Mouse (Mus musculus) spleen, adult 2 months (tissue): Measurements from ENCODE around the gene Snx15. TPM values are rescaled to one million over a fixed set of nuclear protein-coding genes. Genes with fewer than 3 reads are reported as not detected.

ENCODE experiments used
- DNase-seq, 2 experiments: peaks; one replicate each; pipeline versions ENCODE4 v3.0.0 to v3.0.0-alpha.2; 2012 to 2021; ENCODE audit warnings: low spot score in 2 of 2, low read depth in 1 of 2
- H3K27ac ChIP-seq: fragments of 200-500 bp; 2 replicates; pipeline ENCODE4 v1.5.1; 2012; ENCODE audit warnings: low read length, inconsistent platforms; ENCODE audit not compliant: insufficient read depth
- H3K27me3 ChIP-seq: fragments of 200-500 bp; 2 replicates; pipeline ENCODE4 v1.6.1; 2012; ENCODE audit warnings: mild to moderate bottlenecking, moderate library complexity, low read length, inconsistent platforms; ENCODE audit not compliant: control insufficient read depth, insufficient read depth
- H3K36me3 ChIP-seq: fragments of 200-500 bp; 2 replicates; pipeline ENCODE4 v1.6.1; 2012; ENCODE audit warnings: mild to moderate bottlenecking, low read length, inconsistent platforms; ENCODE audit not compliant: control insufficient read depth, insufficient read depth
- H3K4me1 ChIP-seq: fragments of 200-500 bp; 2 replicates; pipeline ENCODE4 v1.6.1; 2011; ENCODE audit warnings: inconsistent platforms; ENCODE audit not compliant: control insufficient read depth, insufficient read depth, insufficient read length
- H3K4me3 ChIP-seq: fragments of 200-500 bp; 2 replicates; pipeline ENCODE4 v1.5.1; 2011; ENCODE audit warnings: mild to moderate bottlenecking, inconsistent platforms; ENCODE audit not compliant: insufficient read depth, insufficient read length; ENCODE audit errors: extremely low read depth
- CTCF ChIP-seq: fragments of 200-500 bp; IDR thresholded peaks from 2 replicates; pipeline ENCODE4 v1.5.1; 2011; ENCODE audit warnings: mild to moderate bottlenecking, inconsistent platforms; ENCODE audit not compliant: insufficient read depth, insufficient read length, insufficient replicate concordance; ENCODE audit errors: extremely low read depth
- POLR2A ChIP-seq: fragments of 200-500 bp; IDR thresholded peaks from 2 replicates; pipeline ENCODE4 v1.6.1; 2011; ENCODE audit warnings: low read depth, low read length, inconsistent platforms
- WGBS: fragments of 180-500 bp; shearing (Covaris S2); methylation state at CpG from one replicate; pipeline ENCODE4 v1.1.7; 2018; 5-methylcytosine and 5-hydroxymethylcytosine counted together
- polyA plus RNA-seq: library from polyadenylated mRNA; depleted of rRNA; stranded (reverse); fragments of >200 nt; gene quantifications from 2 replicates; pipeline ENCODE4 v1.2.3, GENCODE M21; 2012

Gene Snx15
- polyA plus RNA-seq, 1 experiment = 50.9 TPM

DNA sequence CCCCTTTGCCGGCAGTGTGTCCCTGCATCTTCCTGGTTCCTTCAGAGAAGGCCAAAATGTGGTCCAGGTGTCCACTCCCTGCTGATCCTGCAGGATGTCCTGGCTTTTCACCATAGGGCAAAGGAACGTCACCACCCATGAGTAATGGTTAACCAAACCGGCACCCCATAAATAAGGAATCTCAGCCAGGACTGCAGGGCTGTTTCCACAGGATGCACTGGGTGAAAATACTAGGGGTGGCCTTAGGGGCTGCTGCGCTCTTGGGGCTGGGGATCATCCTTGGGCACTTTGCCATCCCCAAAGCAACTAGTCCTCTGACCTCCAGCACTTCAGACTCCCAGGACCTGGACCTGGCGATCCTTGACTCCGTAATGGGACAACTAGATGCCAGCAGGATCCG is 22.5 kb downstream of the Snx15 start, which contains the start of gene Naaladl1:
Gene Naaladl1 (plus strand): TSS at position 197 of the 400 bp plus-strand sequence.
- TF ChIP-seq POLR2A (no peak), CTCF (no peak)
- Histone ChIP-seq H3K27ac (no peak within 1 kb of the TSS), H3K4me3 (no peak within 1 kb of the TSS), H3K36me3 (no peaks in the 10 kb centered on the region), H3K27me3 (no peaks in the 10 kb centered on the region), H3K4me1 (no peaks in the 10 kb centered on the region)
- WGBS = 96% methylated on average over 7 of the region's 7 CpGs
- DNase-seq = no peak

DNA sequence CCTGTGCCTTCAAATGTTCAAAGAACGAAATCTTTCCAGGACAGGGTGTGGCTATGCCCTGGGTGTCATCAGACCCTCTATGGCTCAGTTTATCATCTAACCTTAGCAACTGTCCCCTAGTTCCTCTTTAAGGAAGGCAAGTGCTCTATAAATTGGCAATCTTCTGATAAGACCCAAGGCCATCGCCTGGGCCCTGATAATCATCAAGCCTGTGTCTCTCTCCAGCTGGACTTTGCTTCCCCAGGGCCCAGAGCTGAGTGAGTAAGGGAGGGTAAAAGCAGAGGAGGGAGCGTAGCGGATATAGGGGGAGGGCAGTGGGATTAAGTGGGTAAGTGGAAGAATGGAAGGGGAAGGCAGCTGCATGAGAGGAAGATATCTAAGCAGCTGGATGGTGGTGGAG is 23.6 kb downstream of the Snx15 start:
- no peaks in the 10 kb centered on the region for H3K36me3 ChIP-seq
- DNase-seq = no peak
- H3K27me3 ChIP-seq = no peaks in the 10 kb centered on the region
- TF ChIP-seq POLR2A = no peak
- no peak for TF ChIP-seq CTCF
- H3K4me1 ChIP-seq = no peaks in the 10 kb centered on the region
- H3K27ac ChIP-seq = no peak overlapping the region
- WGBS = 91% methylated on average over 4 of the region's 4 CpGs
- H3K4me3 ChIP-seq = no peak overlapping the region

DNA sequence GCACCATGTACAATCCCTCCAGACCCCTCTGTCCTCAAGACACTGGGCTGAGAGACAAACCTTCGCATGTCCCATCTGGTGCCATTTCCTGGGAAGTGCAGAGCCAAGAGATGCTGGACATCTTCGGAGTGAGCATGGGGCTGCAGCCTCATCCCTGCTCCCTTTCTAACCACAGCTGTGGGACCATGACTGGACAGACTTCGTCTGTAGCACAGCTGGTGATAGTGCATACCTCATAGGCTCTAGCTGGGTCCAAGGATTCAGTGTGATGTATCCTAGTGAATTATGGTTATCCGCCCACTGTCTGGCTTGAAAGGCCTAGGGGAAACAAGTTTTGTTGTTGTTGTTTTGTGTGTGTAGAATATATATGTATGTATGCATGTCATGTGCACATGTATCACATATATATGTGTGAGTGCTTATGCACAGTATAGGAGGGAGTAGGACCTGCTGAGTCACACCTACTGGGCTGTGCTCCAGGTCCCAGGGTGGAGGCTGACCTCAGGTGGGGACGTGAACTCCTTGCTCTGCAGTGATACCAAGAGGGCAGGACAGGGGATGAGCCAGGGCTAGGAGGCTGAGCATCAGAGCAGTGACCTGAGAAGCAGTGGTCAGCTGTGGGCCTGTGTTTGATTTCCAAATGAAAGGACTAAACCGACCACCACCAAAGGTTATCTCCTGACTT is 25.8 kb downstream of the Snx15 start:
- H3K36me3 ChIP-seq = no peaks in the 10 kb centered on the region
- TF ChIP-seq POLR2A = no peak
- no peak for TF ChIP-seq CTCF
- H3K27ac ChIP-seq = no peak overlapping the region
- H3K27me3 ChIP-seq = no peaks in the 10 kb centered on the region
- H3K4me1 ChIP-seq = no peaks in the 10 kb centered on the region
- H3K4me3 ChIP-seq = no peak overlapping the region
- no peak for DNase-seq
- 74% methylated on average over 6 of the region's 6 CpGs for WGBS

DNA sequence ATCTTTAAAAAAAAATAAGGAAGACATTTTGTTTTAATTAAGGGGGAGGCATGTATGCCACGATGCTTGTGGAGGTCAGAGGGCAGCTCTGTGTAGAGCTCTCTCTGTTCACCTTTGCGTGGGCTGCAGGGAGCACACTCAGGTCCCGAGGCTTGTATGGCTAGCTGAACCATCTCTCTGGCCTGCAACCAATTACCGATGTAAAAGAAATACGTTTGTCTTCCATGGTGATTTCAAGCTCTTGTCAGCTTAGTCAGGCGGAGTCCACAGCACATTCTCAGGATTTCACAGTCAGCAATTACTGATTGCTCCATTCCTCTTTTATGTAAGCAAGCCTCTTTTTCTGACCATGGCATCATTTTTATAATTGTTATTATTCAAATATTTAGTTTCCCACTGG is 26.9 kb downstream of the Snx15 start:
- 90% methylated on average over 6 of the region's 6 CpGs for WGBS
- Histone ChIP-seq H3K36me3 (no peaks in the 10 kb centered on the region), H3K4me3 (no peak overlapping the region), H3K27ac (no peak overlapping the region), H3K27me3 (no peaks in the 10 kb centered on the region), H3K4me1 (no peaks in the 10 kb centered on the region)
- TF ChIP-seq POLR2A (no peak), CTCF (no peak)
- DNase-seq = no peak

GRCm38 (mm10) chr19:6097847-6098246 is 30.3 kb downstream of the Snx15 start:
- H3K36me3 ChIP-seq = no peaks in the 10 kb centered on the region
- no peaks in the 10 kb centered on the region for H3K4me1 ChIP-seq
- TF ChIP-seq CTCF = no peak
- no peak for TF ChIP-seq POLR2A
- DNase-seq = no peak
- WGBS = 75% methylated on average over 3 of the region's 3 CpGs
- no peak overlapping the region for H3K4me3 ChIP-seq
- H3K27me3 ChIP-seq = no peaks in the 10 kb centered on the region
- H3K27ac ChIP-seq = no peak overlapping the region

DNA sequence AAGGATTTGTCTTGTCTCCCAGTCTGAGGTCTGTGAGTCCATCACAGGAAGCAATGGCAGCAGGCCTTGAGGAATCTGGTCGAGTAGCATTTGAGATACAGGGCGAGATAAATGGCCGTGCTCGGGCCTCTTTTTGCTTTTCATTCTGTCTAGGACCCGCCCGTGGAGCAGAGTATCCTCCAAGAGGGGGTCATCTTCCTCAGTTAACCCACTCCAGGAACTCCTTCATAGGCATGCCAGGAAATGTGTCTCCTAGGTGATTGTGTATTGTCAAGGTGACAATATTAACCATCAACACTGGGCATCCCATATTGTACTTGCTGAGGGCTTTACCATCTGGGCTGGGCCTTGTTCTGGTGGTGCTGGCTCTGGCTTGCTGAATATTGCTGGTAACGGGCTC is 34.0 kb downstream of the Snx15 start, which contains the start of gene AC131692.1:
Gene AC131692.1 (plus strand): TSS at position 301 of the 400 bp plus-strand sequence.
- Histone ChIP-seq H3K4me3 (no peak within 1 kb of the TSS), H3K27ac (no peak within 1 kb of the TSS), H3K36me3 (no peaks in the 10 kb centered on the region), H3K4me1 (no peaks in the 10 kb centered on the region), H3K27me3 (no peaks in the 10 kb centered on the region)
- 95% methylated on average over 7 of the region's 7 CpGs for WGBS
- DNase-seq = no peak
- no peak for TF ChIP-seq POLR2A
- no peak for TF ChIP-seq CTCF

DNA sequence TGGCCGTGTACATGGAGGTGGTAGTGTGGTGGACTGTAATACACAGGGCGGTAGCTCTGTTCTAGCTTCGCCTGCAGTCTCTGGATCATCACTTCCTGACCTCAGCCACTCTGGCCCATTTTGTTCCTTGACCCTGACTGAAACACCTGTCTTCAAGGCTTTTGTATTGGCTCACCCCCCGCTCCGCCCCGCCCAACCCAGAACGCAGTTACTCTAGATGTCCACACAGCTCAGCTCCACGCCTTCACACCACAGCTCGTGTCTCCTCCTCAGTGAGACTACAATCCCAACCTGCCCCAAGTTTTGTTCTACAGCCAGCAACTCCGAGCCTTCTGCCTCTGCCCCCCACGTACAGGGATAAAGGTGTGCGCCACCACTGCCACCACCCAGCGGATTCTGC is 39.3 kb downstream of the Snx15 start:
- no peaks in the 10 kb centered on the region for H3K27me3 ChIP-seq
- TF ChIP-seq POLR2A = no peak
- TF ChIP-seq CTCF = no peak
- H3K4me1 ChIP-seq = peaks cover 3% of the 10 kb centered on the region; the same call in 1 of the 2 replicates
- no peak for DNase-seq
- no peak overlapping the region for H3K27ac ChIP-seq
- WGBS = 96% methylated on average over 13 of the region's 13 CpGs
- no peaks in the 10 kb centered on the region for H3K36me3 ChIP-seq
- no peak overlapping the region for H3K4me3 ChIP-seq
